Mouse (Mus musculus) hindbrain, embryonic 11.5 days (tissue): ENCODE measurements at regions not wholly inside any gene's neighbourhood (a gene's known extent, or its start where the extent isn't known, plus 50 kb on each side); places are given as distances from the start of the nearest gene placed in this dataset.

Source experiments
- ATAC-seq: fragments of 200-750 bp; cut with Nextera tagmentation; 2 replicates; pipeline ENCODE4 v1.8.0; 2017; ENCODE audit warnings: mild to moderate bottlenecking, moderate TSS enrichment, moderate library complexity; ENCODE audit not compliant: low FRiP score
- DNase-seq: peaks from one replicate; pipeline ENCODE4 v3.0.0-alpha.2; 2015; ENCODE audit warnings: low spot score
- H3K27ac ChIP-seq: fragments of 300-500 bp; sonication (generic); 2 replicates; pipeline ENCODE4 v1.5.1; 2014; ENCODE audit warnings: mild to moderate bottlenecking, low read depth, low read length
- H3K27me3 ChIP-seq: fragments of 300-500 bp; sonication (generic); 2 replicates; pipeline ENCODE4 v1.6.1; 2014; ENCODE audit warnings: mild to moderate bottlenecking, low read length, moderate library complexity, mixed read lengths; ENCODE audit not compliant: control insufficient read depth, insufficient read depth
- H3K36me3 ChIP-seq: fragments of 300-500 bp; sonication (generic); 2 replicates; pipeline ENCODE4 v1.6.1; 2014; ENCODE audit warnings: mild to moderate bottlenecking, low read length, moderate library complexity, mixed read lengths; ENCODE audit not compliant: control insufficient read depth, insufficient read depth
- H3K4me1 ChIP-seq: fragments of 300-500 bp; sonication (generic); replicated peaks from 2 replicates; pipeline ENCODE4 v1.6.1; 2014; ENCODE audit warnings: low read length, mixed read lengths; ENCODE audit not compliant: control insufficient read depth, insufficient read depth
- H3K4me2 ChIP-seq: fragments of 300-500 bp; sonication (generic); replicated peaks from 2 replicates; pipeline ENCODE4 v1.6.1; 2014; ENCODE audit warnings: mild to moderate bottlenecking, low read depth, low read length
- H3K4me3 ChIP-seq: fragments of 300-500 bp; sonication (generic); 2 replicates; pipeline ENCODE4 v1.5.1; 2014; ENCODE audit warnings: low read depth, low read length
- H3K9ac ChIP-seq: fragments of 300-500 bp; sonication (generic); 2 replicates; pipeline ENCODE4 v1.6.1; 2014; ENCODE audit warnings: low read depth, low read length
- H3K9me3 ChIP-seq: fragments of 300-500 bp; sonication (generic); 2 replicates; pipeline ENCODE4 v1.6.1; 2016; ENCODE audit warnings: low read length; ENCODE audit not compliant: control insufficient read depth
- WGBS: fragments of 180-500 bp; shearing (Covaris S2); extraction: QIAGEN DNeasy Blood & Tissue Kit; methylation state at CpG from one replicate; pipeline ENCODE4 v1.1.7; 2014; 5-methylcytosine and 5-hydroxymethylcytosine counted together

DNA sequence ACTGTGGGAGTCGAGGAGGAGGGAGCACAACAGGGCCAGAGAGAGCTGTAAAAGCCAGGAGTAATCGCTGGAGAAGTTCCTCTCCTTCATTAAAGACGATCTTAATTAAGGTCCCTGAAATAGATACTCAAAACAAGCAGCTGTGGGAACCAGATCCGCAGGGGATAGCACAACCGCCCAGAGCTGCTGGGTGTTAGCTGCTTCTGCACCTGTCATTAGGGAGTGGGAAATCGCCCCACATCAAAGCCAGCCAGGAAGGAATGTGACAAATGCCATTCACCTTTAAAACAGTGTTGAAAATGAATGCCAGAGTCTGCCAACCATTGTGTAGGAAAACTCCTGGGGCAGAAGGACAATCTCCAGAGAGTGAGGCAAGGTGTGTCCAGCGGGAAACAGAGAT, 112.5 kb downstream of the Cyp26b1 start:
- H3K4me2 ChIP-seq, result no peak overlapping the region
- ATAC-seq (no peak), DNase-seq (no peak)
- H3K4me3 ChIP-seq, result no peak overlapping the region
- no peak overlapping the region for H3K27ac ChIP-seq
- H3K9me3 ChIP-seq, result no peaks in the 10 kb centered on the region
- WGBS, result 49% methylated on average over 7 of the region's 7 CpGs
- no peaks in the 10 kb centered on the region for H3K27me3 ChIP-seq
- H3K9ac ChIP-seq, result no peak overlapping the region
- H3K4me1 ChIP-seq, result no peaks in the 10 kb centered on the region
- H3K36me3 ChIP-seq, result no peaks in the 10 kb centered on the region

DNA sequence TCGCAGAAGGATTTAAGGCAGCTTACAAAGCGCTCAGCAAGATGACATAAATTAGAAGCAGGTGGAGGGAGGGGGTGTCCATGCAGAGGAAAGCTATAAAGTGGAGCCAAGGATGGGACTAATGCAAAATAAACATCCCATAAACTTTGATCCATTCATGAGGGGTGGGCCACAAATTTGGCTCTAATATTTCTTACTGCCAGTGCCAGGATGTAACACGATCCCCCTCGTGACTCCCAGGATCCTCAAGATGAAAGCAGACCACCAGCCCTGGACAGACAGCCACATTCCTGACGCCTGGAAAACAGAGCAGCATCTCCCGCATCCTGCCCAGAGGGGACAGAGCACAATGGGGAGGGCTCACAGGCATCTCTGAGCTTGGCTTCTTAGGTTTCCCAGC, 116.6 kb downstream of the Cyp26b1 start:
- H3K27ac ChIP-seq, result no peak overlapping the region
- no peaks in the 10 kb centered on the region for H3K9me3 ChIP-seq
- H3K4me2 ChIP-seq, result no peak overlapping the region
- ATAC-seq (no peak), DNase-seq (peak; percentile 12)
- H3K36me3 ChIP-seq, result no peaks in the 10 kb centered on the region
- 47% methylated on average over 6 of the region's 6 CpGs for WGBS
- no peak overlapping the region for H3K4me3 ChIP-seq
- H3K27me3 ChIP-seq, result no peaks in the 10 kb centered on the region
- no peaks in the 10 kb centered on the region for H3K4me1 ChIP-seq
- H3K9ac ChIP-seq, result no peak overlapping the region

DNA sequence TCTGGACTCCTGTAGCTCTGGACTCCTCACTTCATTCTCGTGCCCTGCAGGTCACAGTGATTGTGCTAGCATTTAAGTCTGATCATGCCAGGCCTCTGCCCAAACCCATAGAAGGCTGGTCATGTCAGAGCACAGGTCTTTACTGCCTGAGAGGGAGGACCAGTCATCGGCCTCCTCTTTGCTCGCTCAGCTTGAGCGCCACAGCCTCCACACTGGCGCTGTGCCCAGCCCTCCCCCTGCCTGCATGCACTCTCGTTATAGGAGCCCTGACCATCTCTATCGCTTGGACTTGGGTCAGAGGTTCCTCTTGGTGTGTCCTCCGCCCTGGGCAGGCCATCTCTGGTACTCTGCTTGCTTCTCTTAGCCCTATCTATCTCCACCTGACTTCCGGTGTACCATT, 117.2 kb downstream of the Cyp26b1 start:
- 69% methylated on average over 9 of the region's 9 CpGs for WGBS
- no peak for DNase-seq
- H3K27ac ChIP-seq, result no peak overlapping the region
- H3K4me1 ChIP-seq, result no peaks in the 10 kb centered on the region
- ATAC-seq, result no peak
- no peaks in the 10 kb centered on the region for H3K27me3 ChIP-seq
- H3K36me3 ChIP-seq, result no peaks in the 10 kb centered on the region
- no peak overlapping the region for H3K4me3 ChIP-seq
- H3K4me2 ChIP-seq, result no peak overlapping the region
- H3K9me3 ChIP-seq, result no peaks in the 10 kb centered on the region
- H3K9ac ChIP-seq, result no peak overlapping the region

DNA sequence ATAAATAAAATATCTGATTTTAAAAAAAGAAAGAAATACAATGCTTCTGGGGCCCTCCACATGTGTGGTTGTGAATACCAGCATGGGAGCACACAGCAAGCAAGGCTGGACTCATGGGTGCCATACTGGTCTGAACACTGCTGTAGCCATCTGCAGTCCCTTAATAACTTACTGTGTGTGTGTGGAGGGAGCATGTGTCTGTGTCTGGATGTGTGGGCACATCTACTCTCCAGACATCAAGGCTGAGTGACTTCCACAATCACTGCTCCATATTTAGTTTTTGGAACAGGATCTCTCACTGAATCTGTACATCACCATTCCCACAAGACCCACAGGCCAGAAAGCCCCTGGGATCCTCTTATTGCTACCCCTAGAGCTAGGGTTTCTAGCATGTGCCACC, 118.9 kb downstream of the Cyp26b1 start:
- Histone ChIP-seq H3K27ac (no peak overlapping the region), H3K9me3 (no peaks in the 10 kb centered on the region), H3K9ac (no peak overlapping the region), H3K4me3 (no peak overlapping the region), H3K27me3 (no peaks in the 10 kb centered on the region), H3K36me3 (no peaks in the 10 kb centered on the region), H3K4me1 (no peaks in the 10 kb centered on the region), H3K4me2 (no peak overlapping the region)
- DNase-seq (no peak), ATAC-seq (no peak)

DNA sequence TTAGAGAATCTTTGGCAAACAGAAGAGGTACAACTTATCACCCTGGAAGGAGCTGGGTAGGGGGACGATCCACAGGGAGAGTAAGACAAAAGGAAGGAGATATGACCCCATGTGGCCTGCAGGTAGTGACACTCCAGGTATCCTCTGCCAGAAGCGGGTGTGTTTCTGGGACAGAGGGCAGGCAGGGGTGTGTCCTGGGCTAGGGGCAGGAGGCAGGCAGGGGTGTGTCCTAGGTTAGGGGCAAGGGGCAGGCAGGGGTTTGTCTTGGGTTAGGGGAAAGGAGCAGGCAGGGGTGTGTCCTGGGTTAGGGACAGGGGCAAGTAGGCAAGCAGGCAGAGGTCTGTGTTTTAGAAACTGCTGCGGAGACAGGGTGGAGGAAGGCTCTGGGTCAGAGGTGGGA, 120.5 kb downstream of the Cyp26b1 start:
- 47% methylated on average over 3 of the region's 3 CpGs for WGBS
- Histone ChIP-seq H3K36me3 (no peaks in the 10 kb centered on the region), H3K4me2 (no peak overlapping the region), H3K27ac (no peak overlapping the region), H3K27me3 (no peaks in the 10 kb centered on the region), H3K4me1 (no peaks in the 10 kb centered on the region), H3K4me3 (no peak overlapping the region), H3K9me3 (no peaks in the 10 kb centered on the region), H3K9ac (no peak overlapping the region)
- DNase-seq (no peak), ATAC-seq (no peak)

DNA sequence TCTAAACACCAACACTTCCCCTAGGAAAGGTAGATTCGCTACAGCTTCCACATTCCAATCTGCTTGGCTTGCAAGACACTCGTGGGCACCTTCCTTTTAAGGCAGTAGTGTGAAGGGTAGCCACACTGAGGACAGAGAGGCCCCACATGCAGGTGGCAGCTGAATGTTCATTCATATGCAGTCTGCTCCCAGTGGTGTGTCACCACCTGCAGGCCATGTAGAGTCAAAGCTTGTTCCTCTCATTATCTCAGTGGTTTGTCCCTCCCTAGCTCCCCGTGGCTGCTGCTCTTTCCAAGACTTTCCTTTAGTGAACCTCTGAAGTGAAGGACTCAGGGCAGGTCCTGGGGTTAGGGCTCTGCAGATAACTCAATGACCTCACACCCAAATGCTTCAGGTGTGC, 121.4 kb downstream of the Cyp26b1 start:
- Histone ChIP-seq H3K36me3 (no peaks in the 10 kb centered on the region), H3K4me3 (no peak overlapping the region), H3K9me3 (no peaks in the 10 kb centered on the region), H3K27ac (no peak overlapping the region), H3K4me2 (no peak overlapping the region), H3K9ac (no peak overlapping the region), H3K27me3 (no peaks in the 10 kb centered on the region), H3K4me1 (no peaks in the 10 kb centered on the region)
- DNase-seq (no peak), ATAC-seq (no peak)
- WGBS, result 32% methylated on average over 3 of the region's 3 CpGs

DNA sequence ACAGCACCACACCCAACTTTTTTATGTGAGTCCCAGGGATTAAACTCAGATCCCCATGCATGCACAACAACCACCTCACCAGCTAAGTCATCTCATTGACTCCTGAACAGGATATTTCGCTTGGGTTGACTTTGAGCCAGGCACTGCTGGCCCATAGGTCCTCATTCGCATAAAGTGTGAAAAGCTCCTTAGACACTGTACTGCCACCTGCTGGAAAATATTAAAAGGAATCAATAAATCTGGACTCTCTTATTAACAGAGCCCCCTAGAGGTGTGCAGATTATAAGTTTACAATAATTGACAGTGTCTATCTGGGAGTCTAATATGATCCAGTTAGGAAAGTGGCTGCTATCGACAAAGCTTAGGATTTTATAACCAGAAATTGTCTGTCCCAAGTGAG, 126.4 kb downstream of the Cyp26b1 start:
- Histone ChIP-seq H3K27ac (no peak overlapping the region), H3K4me3 (no peak overlapping the region), H3K36me3 (no peaks in the 10 kb centered on the region), H3K27me3 (no peaks in the 10 kb centered on the region), H3K4me1 (no peaks in the 10 kb centered on the region), H3K4me2 (no peak overlapping the region), H3K9me3 (no peaks in the 10 kb centered on the region), H3K9ac (no peak overlapping the region)
- DNase-seq (no peak), ATAC-seq (no peak)
- whole genome bisulfite sequencing, result 89% methylated on average over 3 of the region's 3 CpGs

DNA sequence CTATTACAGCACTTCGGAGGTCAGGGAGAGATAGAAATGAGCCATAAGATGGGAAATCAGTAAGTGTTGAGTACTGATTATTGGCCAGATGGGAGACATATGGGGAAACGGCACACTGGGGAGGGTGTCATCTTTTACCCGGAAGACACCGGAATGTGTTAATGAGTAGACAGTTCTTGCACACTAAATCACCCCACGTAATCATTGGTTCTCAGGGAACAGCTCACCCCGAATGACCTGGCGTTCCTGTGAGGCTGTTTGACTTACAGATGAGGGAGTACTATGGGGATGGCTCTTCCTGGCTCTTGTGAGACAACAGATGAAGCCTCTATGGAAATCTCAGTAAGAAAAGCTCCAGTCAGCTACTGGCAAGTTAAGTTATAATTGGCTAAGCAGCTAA, 127.5 kb downstream of the Cyp26b1 start:
- H3K9ac ChIP-seq, result no peak overlapping the region
- H3K27me3 ChIP-seq, result no peaks in the 10 kb centered on the region
- H3K4me2 ChIP-seq, result no peak overlapping the region
- H3K36me3 ChIP-seq, result no peaks in the 10 kb centered on the region
- H3K27ac ChIP-seq, result no peak overlapping the region
- H3K4me3 ChIP-seq, result no peak overlapping the region
- no peaks in the 10 kb centered on the region for H3K9me3 ChIP-seq
- DNase-seq (peak; percentile 11), ATAC-seq (no peak)
- WGBS, result 70% methylated on average over 7 of the region's 7 CpGs
- H3K4me1 ChIP-seq, result no peaks in the 10 kb centered on the region

DNA sequence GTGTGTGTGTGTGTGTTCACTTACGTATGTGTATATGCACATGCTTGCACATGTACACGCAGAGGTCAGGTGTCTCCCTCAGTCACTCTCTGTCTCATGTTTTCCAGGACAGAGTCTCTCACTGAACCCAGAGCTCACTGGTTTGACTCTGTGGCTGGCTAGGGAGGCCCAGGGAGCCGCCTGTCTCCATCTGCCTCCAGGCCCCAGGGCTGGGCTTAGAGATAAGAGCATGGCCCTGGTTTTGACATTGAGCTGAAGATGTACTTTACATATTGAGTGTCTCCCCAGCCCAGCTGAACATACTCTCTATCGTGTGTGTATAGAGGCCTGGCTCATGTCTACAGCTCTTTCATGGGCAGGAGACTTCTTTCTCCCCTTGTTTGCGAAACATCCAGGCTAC, 128.1 kb downstream of the Cyp26b1 start:
- ATAC-seq (no peak), DNase-seq (no peak)
- Histone ChIP-seq H3K9ac (no peak overlapping the region), H3K27me3 (no peaks in the 10 kb centered on the region), H3K4me1 (no peaks in the 10 kb centered on the region), H3K36me3 (no peaks in the 10 kb centered on the region), H3K9me3 (no peaks in the 10 kb centered on the region), H3K4me2 (no peak overlapping the region), H3K4me3 (no peak overlapping the region), H3K27ac (no peak overlapping the region)
- 89% methylated on average over 5 of the region's 5 CpGs for WGBS
